Mouse (Mus musculus) thymus, adult 2 months (tissue): ENCODE measurements around the gene Faf2. TPM values are rescaled to one million over a fixed set of nuclear protein-coding genes. Genes with fewer than 3 reads are reported as not detected.

Source experiments
- DNase-seq: peaks from one replicate; pipeline ENCODE4 v3.0.0; 2021
- H3K27ac ChIP-seq: fragments of 200-500 bp; 2 replicates; pipeline ENCODE4 v1.5.1; 2012; ENCODE audit warnings: low read length, control low read depth; ENCODE audit not compliant: control insufficient read depth, insufficient read depth
- H3K27me3 ChIP-seq: fragments of 200-500 bp; 2 replicates; pipeline ENCODE4 v1.6.1; 2012; ENCODE audit warnings: mild to moderate bottlenecking, low read length, moderate library complexity, mixed read lengths; ENCODE audit not compliant: control insufficient read depth, insufficient read depth
- H3K36me3 ChIP-seq: fragments of 200-500 bp; 2 replicates; pipeline ENCODE4 v1.6.1; 2012; ENCODE audit warnings: mild to moderate bottlenecking, low read length, moderate library complexity; ENCODE audit not compliant: control insufficient read depth, insufficient read depth
- H3K4me1 ChIP-seq: fragments of 200-500 bp; replicated peaks from 2 replicates; pipeline ENCODE4 v1.6.1; 2012; ENCODE audit warnings: low read length; ENCODE audit not compliant: control insufficient read depth, insufficient read depth
- H3K4me3 ChIP-seq: fragments of 200-500 bp; 2 replicates; pipeline ENCODE4 v1.5.1; 2012; ENCODE audit warnings: mild to moderate bottlenecking, low read length, control low read depth, moderate library complexity; ENCODE audit not compliant: control insufficient read depth, insufficient read depth
- CTCF ChIP-seq: fragments of 200-500 bp; IDR thresholded peaks from 2 replicates; pipeline ENCODE4 v1.5.1; 2012; ENCODE audit warnings: mild to moderate bottlenecking, control low read depth, low read length, moderate library complexity, borderline replicate concordance; ENCODE audit not compliant: control insufficient read depth, poor library complexity, insufficient read depth; ENCODE audit errors: extremely low read depth
- POLR2A ChIP-seq: fragments of 200-500 bp; IDR thresholded peaks from 2 replicates; pipeline ENCODE4 v1.6.1; 2012; ENCODE audit warnings: mild to moderate bottlenecking, low read length, control low read depth, moderate library complexity; ENCODE audit not compliant: control insufficient read depth, poor library complexity, insufficient read depth; ENCODE audit errors: extremely low read depth
- WGBS: fragments of 180-500 bp; shearing (Covaris S2); methylation state at CpG from one replicate; pipeline ENCODE4 v1.1.7; 2018; 5-methylcytosine and 5-hydroxymethylcytosine counted together
- polyA plus RNA-seq: library from polyadenylated mRNA; depleted of rRNA; stranded (reverse); fragments of >200 nt; gene quantifications from 2 replicates; pipeline ENCODE4 v1.2.3, GENCODE M21; 2012

Faf2 gene
- polyA plus RNA-seq, 1 experiment = 36.1 TPM

GRCm38 (mm10) chr13:54593617-54594016 is 28.0 kb upstream of the Faf2 start:
- no peak for DNase-seq

DNA sequence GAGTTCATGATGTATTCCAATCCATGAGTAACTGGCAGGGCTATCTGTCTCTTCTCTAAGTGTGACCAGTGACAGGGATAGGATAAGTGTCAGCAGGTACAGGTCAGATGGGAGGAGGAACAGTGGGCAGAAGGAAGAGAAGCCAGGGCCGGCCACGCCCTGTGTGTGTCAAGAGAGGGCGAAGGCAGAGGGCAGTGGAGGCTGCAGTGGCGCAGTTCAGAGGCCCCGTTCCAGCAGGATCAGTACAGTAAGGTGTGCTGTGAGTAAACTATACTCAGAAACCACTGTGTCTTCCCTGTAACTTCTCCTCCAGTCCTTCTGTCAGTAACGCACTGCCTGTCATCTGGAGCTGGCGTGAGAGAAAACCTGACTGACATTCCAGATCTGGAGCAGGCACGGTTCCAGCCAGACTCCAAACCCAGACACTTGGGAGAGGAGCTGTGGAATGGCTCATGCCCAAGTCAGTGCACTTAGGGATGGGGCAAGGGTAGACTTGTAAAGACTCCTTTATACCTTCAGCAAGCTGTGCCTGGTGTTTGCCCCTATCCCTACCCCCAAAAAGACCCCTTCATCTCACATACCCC is 25.4 kb upstream of the Faf2 start:
- Histone ChIP-seq H3K36me3 (no peaks in the 10 kb centered on the region), H3K27me3 (no peaks in the 10 kb centered on the region), H3K4me3 (no peak overlapping the region), H3K27ac (no peak overlapping the region), H3K4me1 (no peaks in the 10 kb centered on the region)
- no peak for DNase-seq
- TF ChIP-seq CTCF (no peak), POLR2A (no peak)
- 93% methylated on average over 8 of the region's 8 CpGs for WGBS

More at GRCm38 (mm10) chr13:54593617-54594016, 28.0 kb upstream of the Faf2 start:
- H3K4me3 ChIP-seq = no peak overlapping the region
- H3K4me1 ChIP-seq = peaks cover 3% of the 10 kb centered on the region; the same call in 1 of the 2 replicates
- TF ChIP-seq POLR2A (no peak), CTCF (no peak)
- H3K27ac ChIP-seq = no peak overlapping the region
- no peaks in the 10 kb centered on the region for H3K27me3 ChIP-seq
- no peaks in the 10 kb centered on the region for H3K36me3 ChIP-seq
- 95% methylated on average over 11 of the region's 11 CpGs for WGBS

DNA sequence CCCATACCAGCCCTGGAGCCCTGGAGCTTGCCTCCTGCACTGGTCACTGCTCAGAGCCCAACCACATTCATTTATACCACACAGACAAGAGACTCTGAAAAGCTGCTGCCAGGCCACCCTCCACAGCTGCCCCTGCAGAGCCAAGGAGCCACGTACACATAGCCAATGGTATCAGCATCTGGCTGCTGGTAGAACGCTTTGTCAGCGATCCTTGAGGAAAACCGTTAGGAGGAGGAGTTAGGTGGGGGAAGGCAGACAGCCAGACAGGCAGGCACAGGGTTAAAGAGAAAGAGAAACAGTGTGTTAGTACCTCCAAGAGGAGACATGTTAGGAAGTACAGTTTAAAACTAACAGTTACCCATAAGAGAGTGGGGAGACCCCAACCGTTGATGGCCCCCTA is 24.7 kb upstream of the Faf2 start:
- Histone ChIP-seq H3K27ac (no peak overlapping the region), H3K4me3 (no peak overlapping the region), H3K27me3 (no peaks in the 10 kb centered on the region), H3K4me1 (no peaks in the 10 kb centered on the region), H3K36me3 (no peaks in the 10 kb centered on the region)
- 97% methylated on average over 5 of the region's 5 CpGs for WGBS
- no peak for DNase-seq
- TF ChIP-seq CTCF = no peak
- TF ChIP-seq POLR2A = no peak

- H3K4me1 ChIP-seq = no peaks in the 10 kb centered on the region
- no peak for DNase-seq
- H3K4me3 ChIP-seq = no peak overlapping the region
- 95% methylated on average over 12 of the region's 12 CpGs for WGBS
- H3K27ac ChIP-seq = no peak overlapping the region
- TF ChIP-seq POLR2A (no peak), CTCF (no peak)
- no peaks in the 10 kb centered on the region for H3K36me3 ChIP-seq
- H3K27me3 ChIP-seq = no peaks in the 10 kb centered on the region
Measured at GRCm38 (mm10) chr13:54598622-54599143, 22.9 kb upstream of the Faf2 start.

- 95% methylated on average over 3 of the region's 3 CpGs for WGBS
- no peak overlapping the region for H3K4me3 ChIP-seq
Measured at GRCm38 (mm10) chr13:54602639-54603111, 18.9 kb upstream of the Faf2 start.

DNA sequence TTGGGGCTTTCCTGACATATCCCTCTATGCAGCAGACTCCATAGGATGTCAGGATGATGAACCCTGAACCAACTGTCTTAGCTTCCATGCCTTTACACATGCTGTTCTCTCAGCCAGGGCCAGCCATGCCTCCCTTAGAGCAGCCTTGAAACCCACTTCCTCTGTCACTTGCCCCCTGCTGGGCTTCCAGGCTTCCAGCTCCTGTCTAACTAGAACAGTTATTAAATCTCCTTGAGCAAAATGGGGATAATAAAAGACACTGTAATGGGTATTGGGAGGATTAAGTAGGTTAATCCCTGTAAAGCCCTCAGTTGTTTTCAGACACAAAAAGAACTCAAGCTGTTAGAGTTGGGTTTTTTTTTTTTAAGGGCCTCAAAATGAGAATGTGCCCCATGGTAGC is 18.1 kb upstream of the Faf2 start:
- DNase-seq = no peak

More at GRCm38 (mm10) chr13:54602639-54603111, 18.9 kb upstream of the Faf2 start:
- DNase-seq = no peak
- Histone ChIP-seq H3K27me3 (no peaks in the 10 kb centered on the region), H3K4me1 (no peaks in the 10 kb centered on the region), H3K36me3 (no peaks in the 10 kb centered on the region), H3K27ac (no peak overlapping the region)
- no peak for TF ChIP-seq POLR2A
- no peak for TF ChIP-seq CTCF

GRCm38 (mm10) chr13:54604221-54604620 is 17.4 kb upstream of the Faf2 start:
- no peak for TF ChIP-seq CTCF
- TF ChIP-seq POLR2A = no peak
- no peaks in the 10 kb centered on the region for H3K27me3 ChIP-seq
- DNase-seq = no peak

More for the DNA sequence above, 18.1 kb upstream of the Faf2 start:
- no peaks in the 10 kb centered on the region for H3K27me3 ChIP-seq
- no peak overlapping the region for H3K27ac ChIP-seq
- no peak for TF ChIP-seq CTCF
- no peak for TF ChIP-seq POLR2A
- no peaks in the 10 kb centered on the region for H3K4me1 ChIP-seq
- H3K4me3 ChIP-seq = no peak overlapping the region
- H3K36me3 ChIP-seq = no peaks in the 10 kb centered on the region

DNA sequence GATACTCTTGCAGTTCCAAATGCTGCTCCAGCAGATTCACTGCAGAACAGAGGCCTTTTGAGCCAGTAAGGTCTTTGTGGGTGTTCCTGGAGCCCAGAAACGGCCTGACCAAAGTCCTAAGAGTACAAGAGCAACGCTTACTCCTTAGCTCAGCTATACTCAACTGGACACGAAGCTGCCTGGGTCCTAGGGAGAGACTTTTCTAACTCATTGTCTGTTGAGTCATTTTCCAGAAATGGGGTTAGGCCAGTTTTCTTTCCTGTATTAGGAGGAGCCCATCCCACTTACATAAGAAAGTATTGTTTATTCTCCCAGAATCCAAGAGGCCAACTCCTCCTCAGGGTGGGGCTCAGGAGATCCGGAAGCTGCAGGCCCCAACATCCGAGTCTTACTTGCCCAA is 16.2 kb upstream of the Faf2 start:
- peaks cover under 1% of the 10 kb centered on the region; the same call in 1 of the 2 replicates for H3K4me1 ChIP-seq
- no peak for DNase-seq
- no peaks in the 10 kb centered on the region for H3K36me3 ChIP-seq
- no peak overlapping the region for H3K27ac ChIP-seq
- 95% methylated on average over 5 of the region's 5 CpGs for WGBS
- H3K4me3 ChIP-seq = no peak overlapping the region
- no peak for TF ChIP-seq POLR2A
- no peak for TF ChIP-seq CTCF
- no peaks in the 10 kb centered on the region for H3K27me3 ChIP-seq

More at GRCm38 (mm10) chr13:54604221-54604620, 17.4 kb upstream of the Faf2 start:
- H3K27ac ChIP-seq = no peak overlapping the region
- 96% methylated on average over 4 of the region's 4 CpGs for WGBS
- no peaks in the 10 kb centered on the region for H3K4me1 ChIP-seq
- H3K4me3 ChIP-seq = no peak overlapping the region
- no peaks in the 10 kb centered on the region for H3K36me3 ChIP-seq
